ENCODE assay signal across 16 mouse cellular contexts in the genomic region with DNA sequence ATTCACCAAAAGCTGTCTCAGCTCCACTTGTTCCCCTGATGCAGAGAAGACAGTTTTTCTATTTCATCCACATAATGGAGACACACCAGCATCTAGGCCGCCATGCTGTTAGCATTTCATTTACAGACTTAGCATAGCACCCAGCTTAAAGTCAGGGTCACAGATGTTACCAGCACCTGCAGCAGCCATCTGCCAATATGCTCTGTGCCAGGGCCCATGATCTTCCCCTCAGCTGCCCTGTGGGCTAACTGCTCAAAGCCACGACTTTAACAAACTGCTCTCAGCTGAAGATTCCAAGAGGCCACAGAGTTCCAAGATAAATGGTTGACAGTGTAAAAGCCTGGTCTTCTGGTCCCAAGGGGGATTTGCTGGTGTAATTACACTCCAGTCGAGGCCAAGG.
DNase-seq lines count a peak whose midpoint lies in the region; ATAC-seq and TF ChIP-seq lines count a peak whose summit lies in the region.
"Had no signal": no experiment of that assay in that cellular context is flagged by ENCODE, and none has a peak within 500 bp of the region (broad histone marks: within the 10 kb centered on the region; RNA-seq: fewer than 3 reads in every experiment).

No protein-coding gene starts in this region.

- H3K4me1 ChIP-seq in testis, adult 2 months (ENCODE audit: control insufficient read depth, insufficient read depth, low read length) = peaks cover 8% of the 10 kb centered on the region

- no peak overlapping the region for H3K4me3 ChIP-seq in testis, adult 2 months (ENCODE audit: control insufficient read depth, low read depth, low read length)
- H3K4me3 ChIP-seq in myocyte = no peak overlapping the region
- H3K4me3 ChIP-seq: erythroblast, embryonic 14.5 days; heart, embryonic 12.5 days had no signal

- TF ChIP-seq POLR2A in testis, adult 2 months (IDR thresholded peaks at IDR 0.05; ENCODE audit: control insufficient read depth, low read depth, low read length) = no peak
- TF ChIP-seq POLR2A in myocyte (IDR thresholded peaks at IDR 0.05; ENCODE audit: insufficient read length, low read depth) = no peak

- H3K27me3 ChIP-seq in testis, adult 2 months (ENCODE audit: control insufficient read depth, insufficient read depth, low read length) = no peaks in the 10 kb centered on the region
- no peaks in the 10 kb centered on the region for H3K27me3 ChIP-seq in myocyte (ENCODE audit: control insufficient read depth, insufficient read depth, insufficient read length)
- H3K27me3 ChIP-seq: heart, embryonic 12.5 days had no signal

- peak; percentile 41 for DNase-seq in gastrocnemius, postnatal 25 days
- DNase-seq in gastrocnemius, postnatal 10 days = no peak
- DNase-seq in testis, postnatal 14 days (ENCODE audit: low spot score) = no peak
- DNase-seq in natural killer cell, adult 2 months (ENCODE audit: low spot score in 2 of 2) = no peak
- DNase-seq: cerebellum, adult 8-10 months; kidney, adult 2 months; kidney, postnatal 36 days; layer of hippocampus, postnatal 36 days; lung, postnatal 14 days; right cerebral cortex, postnatal 4 days had no signal

- no peak overlapping the region for H3K4me2 ChIP-seq in myocyte (ENCODE audit: low read depth)
- H3K4me2 ChIP-seq: heart, embryonic 12.5 days had no signal

- H3K36me3 ChIP-seq in testis, adult 2 months (ENCODE audit: control insufficient read depth, insufficient read depth, low read length) = no peaks in the 10 kb centered on the region
- no peaks in the 10 kb centered on the region for H3K36me3 ChIP-seq in myocyte (ENCODE audit: control insufficient read depth, insufficient read depth)
- H3K36me3 ChIP-seq: heart, embryonic 12.5 days had no signal

- TF ChIP-seq CTCF in testis, adult 2 months (IDR thresholded peaks at IDR 0.05; ENCODE audit: control insufficient read depth, insufficient read depth, insufficient replicate concordance, low read depth, low read length) = no peak

- H3ac ChIP-seq in myocyte (ENCODE audit: control insufficient read depth, insufficient read length) = no peak overlapping the region

- peak overlapping the region; percentile 28; the same call in 1 of the 2 replicates for H3K27ac ChIP-seq in testis, adult 2 months (ENCODE audit: control insufficient read depth, insufficient read depth, low read depth, low read length)
- H3K27ac ChIP-seq: liver, embryonic 14.5 days had no signal

- no peak for ATAC-seq in erythroid progenitor cell, adult 5-6 weeks (replicated peaks; ENCODE audit: low FRiP score, poor library complexity, severe bottlenecking)

- H3K79me2 ChIP-seq in myocyte (ENCODE audit: control insufficient read depth, insufficient read depth) = no peaks in the 10 kb centered on the region

TF ChIP-seq in myocyte, 11 proteins besides CTCF, POLR2A, EP300 and RAD21:
- TF ChIP-seq TCF12 (IDR thresholded peaks at IDR 0.05; ENCODE audit: insufficient read depth, poor library complexity, severe bottlenecking) (peak; percentile 74), TCF3 (IDR thresholded peaks at IDR 0.05; ENCODE audit: insufficient read length, low read depth) (peak; percentile 74), REST (IDR thresholded peaks at IDR 0.05; ENCODE audit: insufficient read depth, insufficient read length) (no peak), POLR2AphosphoS2 (IDR thresholded peaks at IDR 0.05; ENCODE audit: insufficient read length, low read depth) (no peak), E2F4 (IDR thresholded peaks at IDR 0.05; ENCODE audit: insufficient read depth) (no peak), USF1 (IDR thresholded peaks at IDR 0.05; ENCODE audit: low read depth) (no peak), SRF (IDR thresholded peaks at IDR 0.05; ENCODE audit: control insufficient read depth, insufficient read length, low read depth) (no peak), CEBPB (IDR thresholded peaks at IDR 0.05; ENCODE audit: insufficient read depth, poor library complexity, severe bottlenecking) (no peak), MYOD1 (IDR thresholded peaks at IDR 0.05; ENCODE audit: control insufficient read depth in 1 of 3, insufficient read length in 2 of 3, low read depth in 2 of 3) (peak; percentile 62 to 93 (median 83)), MYOG (IDR thresholded peaks at IDR 0.05; ENCODE audit: control insufficient read depth in 1 of 3, insufficient read depth in 1 of 3, insufficient read length in 2 of 3, low read depth in 2 of 3) (peak; percentile 76 to 91 (median 89)), MAX (IDR thresholded peaks at IDR 0.05; ENCODE audit: low read depth) (no peak)
TF ChIP-seq in myocyte: peak in this region for 4.
